Mouse (Mus musculus) limb, embryonic 13.5 days (tissue): ENCODE data around the gene Eif4e2. TPM values are rescaled to one million over a fixed set of nuclear protein-coding genes. Genes with fewer than 3 reads are reported as not detected.

Experiments used
- ATAC-seq: fragments of 200-750 bp; cut with Nextera tagmentation; 2 replicates; pipeline ENCODE4 v1.8.0; 2017; ENCODE audit warnings: low read depth, moderate number of reproducible peaks, moderate TSS enrichment; ENCODE audit not compliant: low FRiP score
- H3K27ac ChIP-seq: fragments of 300-500 bp; sonication (generic); 2 replicates; pipeline ENCODE4 v1.5.1; 2015; ENCODE audit warnings: inconsistent platforms, mild to moderate bottlenecking, moderate library complexity
- H3K27me3 ChIP-seq: fragments of 300-500 bp; sonication (generic); 2 replicates; pipeline ENCODE4 v1.6.1; 2015; ENCODE audit warnings: mild to moderate bottlenecking, inconsistent platforms
- H3K36me3 ChIP-seq: fragments of 300-500 bp; sonication (generic); 2 replicates; pipeline ENCODE4 v1.6.1; 2015; ENCODE audit warnings: inconsistent platforms, mild to moderate bottlenecking, moderate library complexity
- H3K4me1 ChIP-seq: fragments of 300-500 bp; sonication (generic); 2 replicates; pipeline ENCODE4 v1.6.1; 2015; ENCODE audit warnings: inconsistent platforms
- H3K4me2 ChIP-seq: fragments of 300-500 bp; sonication (generic); replicated peaks from 2 replicates; pipeline ENCODE4 v1.6.1; 2015; ENCODE audit warnings: inconsistent platforms, mild to moderate bottlenecking, moderate library complexity
- H3K4me3 ChIP-seq: fragments of 300-500 bp; sonication (generic); 2 replicates; pipeline ENCODE4 v1.5.1; 2015; ENCODE audit warnings: moderate library complexity, mild to moderate bottlenecking, inconsistent platforms
- H3K9ac ChIP-seq: fragments of 300-500 bp; sonication (generic); 2 replicates; pipeline ENCODE4 v1.6.1; 2015; ENCODE audit warnings: mild to moderate bottlenecking, inconsistent platforms
- H3K9me3 ChIP-seq: fragments of 300-500 bp; sonication (generic); 2 replicates; pipeline ENCODE4 v1.6.1; 2016; ENCODE audit warnings: inconsistent platforms
- whole genome bisulfite sequencing: fragments of 180-500 bp; shearing (Covaris S2); methylation state at CpG from one replicate; pipeline ENCODE4 v1.1.7; 2015; 5-methylcytosine and 5-hydroxymethylcytosine counted together
- polyA plus RNA-seq: library from polyadenylated mRNA; unstranded; fragments of >200 nt; fragmentation: Nextera tagmentation; extraction: Ambion mirVana; gene quantifications from 2 replicates; pipeline ENCODE4 v1.2.1, GENCODE M21; 2015

The Eif4e2 gene
- polyA plus RNA-seq, 1 experiment from 2014 or later: 178 TPM

DNA sequence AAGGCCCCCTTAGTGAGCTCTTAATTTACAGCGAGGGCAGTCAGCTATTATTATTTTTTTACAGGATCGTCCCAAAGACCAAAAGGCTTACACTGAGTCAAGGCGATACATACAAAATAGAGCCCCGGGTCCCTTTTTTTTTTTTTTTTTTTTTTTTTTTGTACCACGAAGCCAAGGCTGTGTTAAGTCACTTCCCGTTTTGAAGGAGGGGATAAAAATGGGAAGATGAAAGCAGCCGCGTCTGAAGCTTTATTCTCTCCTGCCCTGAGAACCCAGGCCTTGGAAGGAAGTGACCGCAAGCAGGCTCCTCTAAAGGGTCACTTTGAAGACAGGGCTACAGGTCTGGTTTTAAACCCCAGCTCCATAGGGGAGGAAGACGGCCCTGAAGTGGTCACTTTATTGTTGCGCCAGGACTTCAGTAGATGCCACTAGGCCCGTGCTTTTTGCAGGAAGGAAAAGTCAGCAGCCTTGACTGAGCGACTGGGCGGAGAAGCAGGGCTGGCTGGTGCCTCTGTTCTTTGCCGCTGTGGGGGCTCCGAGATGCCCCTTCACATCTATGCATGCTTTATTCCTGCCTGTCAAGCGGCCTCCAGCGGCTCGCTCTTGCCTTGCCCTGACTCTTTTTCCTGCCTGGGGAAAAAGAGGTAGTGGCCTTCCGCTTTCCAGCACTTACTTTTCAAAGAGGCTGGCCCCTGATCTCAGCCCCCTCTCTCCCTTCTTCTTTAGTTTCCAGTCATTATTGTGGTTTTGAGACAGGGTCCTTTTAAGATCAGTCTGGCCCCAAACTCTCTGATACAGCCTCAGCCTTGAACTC is 68.1 kb downstream of the Eif4e2 start:
- Histone ChIP-seq H3K9ac (no peak overlapping the region), H3K27ac (no peak overlapping the region), H3K9me3 (no peaks in the 10 kb centered on the region), H3K27me3 (no peaks in the 10 kb centered on the region), H3K4me1 (peaks cover 3% of the 10 kb centered on the region; the same call in 1 of the 2 replicates), H3K36me3 (no peaks in the 10 kb centered on the region), H3K4me3 (no peak overlapping the region), H3K4me2 (peak overlapping the region; percentile 30)
- no peak for ATAC-seq
- WGBS: 20% methylated on average over 20 of the region's 20 CpGs

DNA sequence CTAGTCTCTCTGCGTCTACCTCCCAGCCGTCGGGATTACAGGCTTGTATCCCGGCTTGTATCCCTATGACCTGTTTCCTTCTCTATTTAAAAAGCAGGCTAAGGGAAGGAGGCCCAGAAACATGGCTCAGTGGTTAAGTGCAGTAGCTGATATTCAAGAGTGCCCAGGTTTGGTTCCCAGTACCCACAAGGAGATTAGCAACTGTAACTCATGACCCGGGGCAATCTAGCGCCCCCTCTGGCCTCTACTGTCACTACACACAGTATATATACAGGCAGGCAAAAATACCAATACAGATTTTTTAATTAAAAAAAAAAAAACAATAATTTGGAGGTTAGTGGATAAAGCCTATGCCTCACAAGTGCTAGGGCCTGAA is 68.7 kb downstream of the Eif4e2 start:
- H3K4me1 ChIP-seq: peaks cover 3% of the 10 kb centered on the region; the same call in 1 of the 2 replicates
- H3K27ac ChIP-seq: no peak overlapping the region
- no peaks in the 10 kb centered on the region for H3K36me3 ChIP-seq
- H3K27me3 ChIP-seq: no peaks in the 10 kb centered on the region
- no peaks in the 10 kb centered on the region for H3K9me3 ChIP-seq
- no peak overlapping the region for H3K9ac ChIP-seq
- no peak overlapping the region for H3K4me3 ChIP-seq
- ATAC-seq: no peak
- no peak overlapping the region for H3K4me2 ChIP-seq
- WGBS: 69% methylated on average over 6 of the region's 6 CpGs

DNA sequence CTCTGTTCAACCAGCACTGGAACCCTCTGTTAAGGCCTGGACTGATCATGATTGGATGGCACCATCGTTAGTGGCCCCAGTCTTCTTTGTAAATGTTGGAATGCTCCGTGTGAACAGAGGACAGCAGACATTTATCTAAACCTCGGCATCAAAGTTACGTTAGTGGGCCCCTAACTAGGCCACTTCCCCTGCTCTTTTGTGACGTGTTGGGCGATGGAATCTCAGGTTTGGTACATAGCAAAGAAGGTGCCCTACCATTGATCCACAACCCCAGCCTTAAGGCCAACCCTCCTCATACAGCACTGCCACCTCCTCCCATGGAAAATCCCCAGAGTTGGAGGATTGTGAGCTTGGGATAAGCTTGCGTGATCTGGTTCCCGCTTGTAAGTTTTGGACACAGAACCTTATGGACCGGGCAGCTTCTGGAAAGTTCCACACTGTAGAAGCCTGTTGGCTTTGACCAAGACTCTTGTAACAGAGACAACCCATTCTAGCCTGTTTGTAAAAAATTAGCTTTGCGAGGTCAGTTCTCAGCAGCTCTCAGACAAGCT is 69.8 kb downstream of the Eif4e2 start:
- Histone ChIP-seq H3K4me2 (no peak overlapping the region), H3K9ac (no peak overlapping the region), H3K9me3 (no peaks in the 10 kb centered on the region), H3K4me1 (peaks cover 3% of the 10 kb centered on the region; the same call in 1 of the 2 replicates), H3K36me3 (no peaks in the 10 kb centered on the region), H3K27me3 (no peaks in the 10 kb centered on the region), H3K27ac (no peak overlapping the region), H3K4me3 (no peak overlapping the region)
- 74% methylated on average over 10 of the region's 10 CpGs for WGBS
- no peak for ATAC-seq

DNA sequence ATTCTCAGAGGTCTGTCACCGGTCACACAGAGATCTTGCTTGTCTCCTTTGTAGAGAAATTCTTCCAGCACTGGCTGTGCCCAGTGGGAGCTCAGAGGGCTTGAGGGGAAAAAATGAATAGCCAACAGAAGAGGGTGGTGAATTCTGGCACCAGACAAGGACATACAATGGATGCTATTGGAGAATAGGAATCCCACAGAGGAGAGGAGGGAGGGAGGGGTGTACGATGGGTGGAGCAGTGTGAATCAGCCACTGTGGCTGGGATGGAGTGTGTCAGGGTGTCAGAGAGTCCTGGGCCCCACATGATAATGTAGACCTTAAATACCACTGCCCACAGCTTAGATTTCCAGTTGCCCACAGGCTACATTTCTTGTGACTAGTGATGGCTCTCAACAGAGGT is 73.4 kb downstream of the Eif4e2 start:
- 79% methylated on average over 2 of the region's 2 CpGs for WGBS
- no peak overlapping the region for H3K27ac ChIP-seq
- H3K4me3 ChIP-seq: no peak overlapping the region
- H3K27me3 ChIP-seq: no peaks in the 10 kb centered on the region
- no peaks in the 10 kb centered on the region for H3K9me3 ChIP-seq
- H3K36me3 ChIP-seq: no peaks in the 10 kb centered on the region
- no peak overlapping the region for H3K9ac ChIP-seq
- H3K4me1 ChIP-seq: no peaks in the 10 kb centered on the region
- no peak overlapping the region for H3K4me2 ChIP-seq
- ATAC-seq: no peak

Other genes starting within 250 kb of the Eif4e2 start
- gene Alppl2, start 124.0 kb upstream of the Eif4e2 start, polyA plus RNA-seq: not detected in 2 replicates
- 0.10 TPM in 1 of 2 replicates, not detected in the other for gene Alpi, start 112.3 kb upstream of the Eif4e2 start, polyA plus RNA-seq
- gene Akp3, start 88.9 kb upstream of the Eif4e2 start, polyA plus RNA-seq: not detected in 2 replicates
- gene Ecel1, start 57.4 kb upstream of the Eif4e2 start, polyA plus RNA-seq: 0.69 and 1.1 TPM in 2 replicates
- gene Prss56, start 30.6 kb upstream of the Eif4e2 start, polyA plus RNA-seq: 0.19 TPM in 1 of 2 replicates, not detected in the other
- 4.5 and 4.8 TPM in 2 replicates for gene Chrnd, start 23.3 kb upstream of the Eif4e2 start, polyA plus RNA-seq
- gene Chrng, start 9.3 kb upstream of the Eif4e2 start, polyA plus RNA-seq: 18.2 and 20.8 TPM in 2 replicates
- 0.69 and 0.89 TPM in 2 replicates for gene Efhd1, start 50.4 kb downstream of the Eif4e2 start, polyA plus RNA-seq
- 62.7 and 65.3 TPM in 2 replicates for gene Gigyf2, start 113.1 kb downstream of the Eif4e2 start, polyA plus RNA-seq
- 0.84 and 1.0 TPM in 2 replicates for gene Kcnj13, start 180.8 kb downstream of the Eif4e2 start, polyA plus RNA-seq